Mouse (Mus musculus) kidney, embryonic 14.5 days (tissue): ENCODE measurements around the gene Slc30a5. TPM values are rescaled to one million over a fixed set of nuclear protein-coding genes. Genes with fewer than 3 reads are reported as not detected.
"Not testable (repeated sequence)": the region's sequence is repeated elsewhere in the genome, so short reads cannot be mapped to it uniquely, and the experiment has no call there.

Experiments
- ATAC-seq: fragments of 200-750 bp; cut with Nextera tagmentation; 2 replicates; pipeline ENCODE4 v1.8.0; 2017; ENCODE audit warnings: moderate number of reproducible peaks, mild to moderate bottlenecking, moderate TSS enrichment, moderate library complexity; ENCODE audit not compliant: low FRiP score, low TSS enrichment
- H3K27ac ChIP-seq: fragments of 300-500 bp; sonication (generic); 2 replicates; pipeline ENCODE4 v1.5.1; 2014; ENCODE audit warnings: low read depth, mild to moderate bottlenecking, low read length, moderate library complexity, mixed read lengths
- H3K27me3 ChIP-seq: fragments of 300-500 bp; sonication (generic); 2 replicates; pipeline ENCODE4 v1.6.1; 2014; ENCODE audit warnings: mild to moderate bottlenecking, low read length; ENCODE audit not compliant: control insufficient read depth, insufficient read depth
- H3K36me3 ChIP-seq: fragments of 300-500 bp; sonication (generic); 2 replicates; pipeline ENCODE4 v1.6.1; 2014; ENCODE audit warnings: low read length, mixed read lengths; ENCODE audit not compliant: control insufficient read depth, insufficient read depth
- H3K4me1 ChIP-seq: fragments of 300-500 bp; sonication (generic); 2 replicates; pipeline ENCODE4 v1.6.1; 2014; ENCODE audit warnings: low read length, mixed read lengths; ENCODE audit not compliant: control insufficient read depth, insufficient read depth
- H3K4me2 ChIP-seq: fragments of 300-500 bp; sonication (generic); replicated peaks from 2 replicates; pipeline ENCODE4 v1.6.1; 2014; ENCODE audit warnings: low read depth, mild to moderate bottlenecking, low read length
- H3K4me3 ChIP-seq: fragments of 300-500 bp; sonication (generic); 2 replicates; pipeline ENCODE4 v1.5.1; 2014; ENCODE audit warnings: mild to moderate bottlenecking, low read length
- H3K9ac ChIP-seq: fragments of 300-500 bp; sonication (generic); 2 replicates; pipeline ENCODE4 v1.6.1; 2014; ENCODE audit warnings: low read depth, mild to moderate bottlenecking, low read length, moderate library complexity
- H3K9me3 ChIP-seq: fragments of 300-500 bp; sonication (generic); 2 replicates; pipeline ENCODE4 v1.6.1; 2016; ENCODE audit warnings: low read length; ENCODE audit not compliant: control insufficient read depth
- WGBS: fragments of 180-500 bp; shearing (Covaris S2); extraction: QIAGEN DNeasy Blood & Tissue Kit; methylation state at CpG from one replicate; pipeline ENCODE4 v1.1.7; 2014; 5-methylcytosine and 5-hydroxymethylcytosine counted together
- polyA plus RNA-seq: library from polyadenylated mRNA; unstranded; fragments of >200 nt; fragmentation: Nextera tagmentation; extraction: Ambion mirVana; gene quantifications from 2 replicates; pipeline ENCODE4 v1.2.1, GENCODE M21; 2014

Gene Slc30a5
- polyA plus RNA-seq, 1 experiment from 2014 or later = 65.9 TPM

DNA sequence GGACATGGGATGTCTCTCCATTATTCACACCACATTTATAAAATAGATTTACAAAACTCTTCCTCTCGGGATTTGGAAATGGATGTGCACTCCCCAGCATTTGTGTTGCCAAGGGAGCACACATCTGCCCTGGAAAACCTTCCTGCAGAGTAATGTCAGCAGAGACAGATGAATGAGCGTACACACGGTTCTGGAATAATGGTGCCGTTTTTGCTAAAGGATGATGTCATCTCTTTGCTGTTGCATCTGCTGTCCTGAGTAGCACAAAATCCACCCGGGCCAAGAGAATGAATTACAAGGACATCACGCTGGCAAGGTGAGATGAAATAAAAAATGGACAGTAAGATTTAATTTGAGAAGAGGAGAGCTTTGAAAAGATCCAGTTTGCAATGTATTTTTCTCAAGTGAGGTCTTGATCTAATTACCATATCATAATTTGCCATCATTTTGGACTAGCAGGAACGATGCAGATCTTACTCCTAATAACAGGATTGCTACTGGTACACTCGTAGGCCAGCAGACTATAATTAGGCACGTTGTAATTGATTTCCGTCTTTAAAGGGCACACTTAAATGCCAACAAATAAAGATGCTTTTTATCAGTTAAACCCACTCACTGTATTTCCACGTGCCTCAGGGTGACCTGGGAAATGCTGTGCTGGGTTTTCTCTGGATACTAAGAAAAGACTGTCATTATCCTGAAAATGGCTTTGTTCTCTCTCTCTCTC lies 38.4 kb upstream of the Slc30a5 start:
- no peak overlapping the region for H3K4me3 ChIP-seq
- H3K27me3 ChIP-seq = no peaks in the 10 kb centered on the region
- no peak overlapping the region for H3K9ac ChIP-seq
- peaks cover 6% of the 10 kb centered on the region; the same call in 1 of the 2 replicates for H3K4me1 ChIP-seq
- no peak for ATAC-seq
- H3K36me3 ChIP-seq = no peaks in the 10 kb centered on the region
- H3K27ac ChIP-seq = no peak overlapping the region
- H3K4me2 ChIP-seq = no peak overlapping the region
- 62% methylated on average over 11 of the region's 11 CpGs for WGBS
- H3K9me3 ChIP-seq = no peaks in the 10 kb centered on the region

DNA sequence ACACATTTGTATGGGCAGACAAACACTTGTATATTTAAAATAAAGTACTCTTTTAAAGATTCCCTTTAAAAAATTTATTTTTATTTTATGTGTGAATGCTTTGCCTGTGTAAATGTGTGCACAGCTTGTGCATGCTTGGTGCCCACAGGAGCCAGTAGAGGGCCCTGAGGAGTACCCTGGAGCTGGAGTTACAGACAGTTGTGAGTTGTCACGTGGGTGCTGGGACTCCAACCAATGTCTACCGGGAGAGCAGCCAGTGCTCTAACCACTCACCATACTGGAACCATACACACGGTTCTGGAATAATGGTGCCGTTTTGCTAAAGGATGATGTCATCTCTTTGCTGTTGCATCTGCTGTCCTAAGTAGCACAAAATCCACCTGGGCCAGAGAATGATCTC lies 36.6 kb upstream of the Slc30a5 start:
- no peak overlapping the region for H3K27ac ChIP-seq
- WGBS = 78% methylated on average over 4 of the region's 4 CpGs
- H3K4me1 ChIP-seq = peaks cover 9% of the 10 kb centered on the region
- H3K9me3 ChIP-seq = no peaks in the 10 kb centered on the region
- ATAC-seq = no peak
- H3K9ac ChIP-seq = no peak overlapping the region
- no peaks in the 10 kb centered on the region for H3K36me3 ChIP-seq
- no peaks in the 10 kb centered on the region for H3K27me3 ChIP-seq
- no peak overlapping the region for H3K4me2 ChIP-seq
- no peak overlapping the region for H3K4me3 ChIP-seq

DNA sequence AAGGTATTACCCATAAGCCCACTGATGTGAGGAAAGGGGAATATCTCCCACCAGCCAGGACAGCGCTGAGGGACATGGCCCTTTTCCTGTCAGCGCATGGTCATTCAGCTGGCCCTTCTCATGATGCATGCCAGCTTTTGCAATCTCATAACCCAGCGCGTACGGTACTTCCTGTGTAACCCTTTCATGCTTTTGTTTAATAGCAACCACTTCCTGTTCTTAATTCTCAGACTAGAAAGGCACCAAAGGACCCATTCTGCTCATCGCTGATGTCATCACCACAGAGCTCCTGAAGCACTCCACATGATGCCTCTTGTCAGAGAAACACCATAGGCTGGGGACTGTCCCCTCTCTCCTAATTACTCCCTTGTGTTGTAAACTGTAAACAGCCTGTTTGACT lies 33.1 kb upstream of the Slc30a5 start:
- ATAC-seq = no peak
- no peak overlapping the region for H3K27ac ChIP-seq
- WGBS = 65% methylated on average over 6 of the region's 6 CpGs

DNA sequence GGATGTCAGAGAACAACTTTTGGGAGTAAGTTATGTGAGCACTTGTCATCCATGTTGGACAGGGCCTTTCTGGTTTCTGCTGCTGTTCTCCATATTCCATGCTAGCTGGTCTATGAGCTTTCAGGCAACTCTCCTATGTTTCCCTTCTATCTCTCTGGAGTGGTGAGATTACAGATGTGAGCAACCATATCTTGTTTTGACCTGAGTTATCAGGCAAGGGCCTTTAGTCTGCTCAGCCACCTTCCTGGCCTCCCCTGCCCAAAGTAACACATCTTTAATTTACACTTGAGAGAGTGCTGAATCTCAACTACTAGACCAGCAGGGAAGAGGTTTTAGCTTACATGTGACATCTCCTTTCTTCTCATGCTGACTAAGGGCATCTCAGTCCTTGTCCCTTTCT lies 32.5 kb upstream of the Slc30a5 start:
- Histone ChIP-seq H3K9me3 (no peaks in the 10 kb centered on the region), H3K4me1 (peaks cover 9% of the 10 kb centered on the region), H3K9ac (no peak overlapping the region), H3K27me3 (no peaks in the 10 kb centered on the region), H3K27ac (no peak overlapping the region), H3K36me3 (no peaks in the 10 kb centered on the region), H3K4me2 (no peak overlapping the region), H3K4me3 (no peak overlapping the region)
- ATAC-seq = no peak

More for the DNA sequence above, 33.1 kb upstream of the Slc30a5 start:
- no peaks in the 10 kb centered on the region for H3K9me3 ChIP-seq
- no peaks in the 10 kb centered on the region for H3K27me3 ChIP-seq
- no peak overlapping the region for H3K4me3 ChIP-seq
- H3K4me2 ChIP-seq = no peak overlapping the region
- no peak overlapping the region for H3K9ac ChIP-seq
- peaks cover 9% of the 10 kb centered on the region for H3K4me1 ChIP-seq
- no peaks in the 10 kb centered on the region for H3K36me3 ChIP-seq

DNA sequence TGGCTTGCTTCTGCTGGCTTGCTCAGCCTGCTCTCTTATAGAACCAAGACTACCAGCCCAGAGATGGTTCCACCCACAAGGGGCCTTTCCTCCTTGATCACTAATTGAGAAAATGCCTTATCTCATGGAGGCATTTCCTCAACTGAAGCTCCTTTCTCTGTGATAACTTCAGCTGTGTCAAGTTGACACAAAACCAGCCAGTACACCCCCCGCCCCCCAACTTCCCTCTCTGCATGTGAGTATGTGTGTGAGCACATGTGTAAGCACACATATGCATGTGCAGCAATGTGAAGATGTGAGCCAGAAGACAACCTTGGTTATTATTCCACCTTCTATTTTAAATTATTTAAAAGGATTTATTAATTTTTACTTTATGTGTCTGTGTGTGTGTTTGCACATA lies 30.7 kb upstream of the Slc30a5 start:
- 83% methylated on average over 1 of the region's 1 CpGs for WGBS
- H3K4me1 ChIP-seq, H3K9me3 ChIP-seq, H3K36me3 ChIP-seq, H3K27me3 ChIP-seq, H3K4me2 ChIP-seq, H3K27ac ChIP-seq, H3K4me3 ChIP-seq, H3K9ac ChIP-seq, ATAC-seq: not testable (repeated sequence)

DNA sequence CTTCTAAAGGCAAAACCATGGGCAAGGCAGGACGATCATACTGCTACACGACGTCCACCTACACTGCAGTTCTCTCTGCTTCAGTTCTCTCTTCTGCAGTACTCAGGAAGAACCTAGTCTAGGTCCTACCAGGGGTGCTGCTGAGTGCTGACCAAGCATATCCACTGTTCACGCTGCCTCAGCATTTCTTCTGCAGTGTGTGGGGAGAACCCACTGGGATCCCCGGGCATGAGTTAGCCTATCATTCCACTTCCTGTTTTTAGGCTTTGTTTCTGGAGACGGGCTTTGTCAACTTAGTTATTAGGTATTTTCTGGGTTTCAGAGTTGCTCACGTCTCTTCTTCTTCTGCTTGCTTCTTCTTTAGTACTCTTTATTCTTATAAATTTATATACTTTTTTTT lies 25.9 kb upstream of the Slc30a5 start:
- no peak overlapping the region; the same call in 1 of the 2 replicates for H3K27ac ChIP-seq
- no peak overlapping the region for H3K4me2 ChIP-seq
- no peak overlapping the region for H3K4me3 ChIP-seq
- H3K27me3 ChIP-seq = no peaks in the 10 kb centered on the region
- 82% methylated on average over 7 of the region's 7 CpGs for WGBS
- H3K4me1 ChIP-seq = no peaks in the 10 kb centered on the region
- no peaks in the 10 kb centered on the region for H3K36me3 ChIP-seq
- H3K9me3 ChIP-seq = no peaks in the 10 kb centered on the region
- ATAC-seq = no peak
- H3K9ac ChIP-seq = no peak overlapping the region

DNA sequence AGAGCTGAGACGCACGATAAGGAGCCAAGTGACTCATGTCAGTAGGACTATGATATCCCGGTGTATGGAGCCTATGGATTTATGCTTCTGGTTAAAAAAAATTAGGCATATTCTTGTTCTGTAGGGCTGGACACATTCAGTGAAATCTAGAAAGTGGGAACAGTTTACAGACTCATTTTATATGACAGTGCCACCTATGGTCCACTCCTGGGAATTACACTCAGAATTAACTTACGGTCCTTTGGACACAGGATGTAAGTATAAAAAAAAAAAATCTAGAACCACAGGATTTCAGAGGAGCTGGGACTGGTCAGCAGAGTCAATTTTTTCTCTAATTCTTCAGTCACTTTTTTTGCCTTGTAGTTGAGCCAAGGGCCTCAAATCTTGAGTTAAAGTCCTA lies 20.9 kb upstream of the Slc30a5 start:
- WGBS = 54% methylated on average over 4 of the region's 4 CpGs
- Histone ChIP-seq H3K4me2 (no peak overlapping the region), H3K9me3 (no peaks in the 10 kb centered on the region), H3K9ac (no peak overlapping the region), H3K4me1 (no peaks in the 10 kb centered on the region), H3K27me3 (no peaks in the 10 kb centered on the region), H3K4me3 (no peak overlapping the region), H3K27ac (no peak overlapping the region), H3K36me3 (no peaks in the 10 kb centered on the region)
- 0 out of 2 replicates have a peak, but pooled peaks have one; percentile 20 for ATAC-seq

DNA sequence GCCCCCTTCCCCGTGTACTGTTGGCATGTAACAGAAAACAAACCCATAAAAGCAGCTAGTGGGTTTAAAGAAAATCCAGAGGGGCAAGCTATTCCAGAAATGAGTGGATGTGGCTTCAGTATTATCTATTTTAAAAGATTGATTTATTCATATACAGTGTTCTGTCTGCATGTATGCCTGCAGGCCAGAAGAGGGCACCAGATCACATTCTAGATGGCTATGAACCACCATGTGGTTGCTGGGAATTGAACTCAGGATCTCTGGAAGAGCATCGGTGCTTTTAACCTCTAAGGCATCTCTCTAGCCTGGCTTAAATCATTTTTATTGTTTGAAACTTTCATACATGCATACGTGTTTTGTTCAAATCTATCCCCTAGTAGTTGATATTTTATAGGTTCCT lies 19.9 kb upstream of the Slc30a5 start:
- Histone ChIP-seq H3K9ac (no peak overlapping the region), H3K9me3 (no peaks in the 10 kb centered on the region), H3K4me1 (no peaks in the 10 kb centered on the region), H3K4me2 (no peak overlapping the region), H3K27ac (no peak overlapping the region), H3K27me3 (no peaks in the 10 kb centered on the region), H3K36me3 (no peaks in the 10 kb centered on the region), H3K4me3 (no peak overlapping the region)
- 64% methylated on average over 3 of the region's 3 CpGs for WGBS
- no peak for ATAC-seq

DNA sequence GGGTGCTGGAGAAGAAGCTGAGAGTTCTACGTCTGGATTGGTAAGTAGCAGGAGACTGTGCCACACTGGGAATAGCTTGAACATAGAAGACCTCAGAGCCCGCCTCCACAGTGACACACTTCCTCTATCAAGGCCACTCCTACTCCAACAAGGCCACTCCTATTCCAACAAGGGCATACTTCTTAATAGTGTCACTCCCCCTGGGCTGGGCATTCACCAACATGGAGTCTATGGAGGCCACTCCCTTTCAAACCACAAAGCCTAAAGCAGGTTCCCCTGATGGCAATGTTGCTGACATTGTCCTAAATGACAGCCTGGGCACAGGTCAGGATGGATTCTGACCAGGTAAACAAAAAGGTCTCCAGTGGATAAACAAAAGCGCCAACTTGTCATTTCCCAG lies 15.9 kb upstream of the Slc30a5 start:
- Histone ChIP-seq H3K9ac (no peak overlapping the region), H3K4me3 (no peak overlapping the region), H3K4me2 (no peak overlapping the region), H3K36me3 (no peaks in the 10 kb centered on the region), H3K4me1 (no peaks in the 10 kb centered on the region), H3K27ac (no peak overlapping the region), H3K27me3 (no peaks in the 10 kb centered on the region), H3K9me3 (no peaks in the 10 kb centered on the region)
- ATAC-seq = no peak
- WGBS = 84% methylated on average over 3 of the region's 3 CpGs
